Mouse (Mus musculus) CH12.LX (cell line): ENCODE measurements at regions not wholly inside any gene's neighbourhood (a gene's known extent, or its start where the extent isn't known, plus 50 kb on each side); places are given as distances from the start of the nearest gene placed in this dataset.

Source experiments
- DNase-seq: peaks from one replicate; pipeline ENCODE4 v3.0.0-alpha.2; 2013; ENCODE audit errors: extremely low read depth
- H3K27ac ChIP-seq: 2 replicates; pipeline ENCODE4 v1.5.1; 2012; ENCODE audit warnings: low read depth, mild to moderate bottlenecking, control low read depth, moderate library complexity; ENCODE audit not compliant: insufficient read depth
- H3K27me3 ChIP-seq: replicated peaks from 2 replicates; pipeline ENCODE3; 2012; ENCODE audit warnings: inconsistent platforms
- H3K36me3 ChIP-seq, 2 experiments: replicated peaks in 1 of 2; 2 replicates each; pipeline versions ENCODE3 to v1.6.1; 2012; ENCODE audit warnings: inconsistent platforms in 1 of 2, low read length in 1 of 2, mild to moderate bottlenecking in 1 of 2, mixed read lengths in 1 of 2, moderate library complexity in 1 of 2; ENCODE audit not compliant: control insufficient read depth in 1 of 2, insufficient read depth in 1 of 2
- H3K4me1 ChIP-seq, 2 experiments: 2 replicates each; pipeline ENCODE4 v1.6.1; 2012; ENCODE audit warnings: inconsistent platforms in 1 of 2, moderate library complexity in 1 of 2; ENCODE audit not compliant: insufficient read depth in 2 of 2, control insufficient read depth in 1 of 2
- H3K4me2 ChIP-seq: 2 replicates; pipeline ENCODE4 v1.6.1; 2012; ENCODE audit warnings: low read depth, mild to moderate bottlenecking, control low read depth; ENCODE audit not compliant: poor library complexity, insufficient read depth, severe bottlenecking
- H3K4me3 ChIP-seq, 3 experiments: fragments of 150-350 bp in 1 of 3; sonication (generic) in 1 of 3; replicated peaks in 1 of 3; 2 replicates each; pipeline versions ENCODE3 to v1.5.1; 2011 to 2012; ENCODE audit warnings: low read depth in 2 of 3, low read length in 2 of 3, mild to moderate bottlenecking in 2 of 3, moderate library complexity in 2 of 3, control low read depth in 1 of 3, improper control_type of control experiment in 1 of 3, inconsistent platforms in 1 of 3, mixed read lengths in 1 of 3; ENCODE audit not compliant: poor library complexity in 1 of 3
- H3K79me2 ChIP-seq: replicated peaks from 2 replicates; pipeline ENCODE4 v1.6.1; 2012; ENCODE audit warnings: mild to moderate bottlenecking, moderate library complexity; ENCODE audit not compliant: control insufficient read depth, poor library complexity, insufficient read depth, severe bottlenecking; ENCODE audit errors: extremely low read depth
- H3K9ac ChIP-seq: 2 replicates; pipeline ENCODE4 v1.6.1; 2012; ENCODE audit warnings: low read depth, mild to moderate bottlenecking, control low read depth, moderate library complexity; ENCODE audit not compliant: insufficient read depth
- H3K9me3 ChIP-seq: replicated peaks from 2 replicates; pipeline ENCODE3; 2012; ENCODE audit warnings: low read length, inconsistent platforms, mixed read lengths
- BHLHE40 ChIP-seq: IDR thresholded peaks from 2 replicates; pipeline ENCODE4 v1.6.1; 2011; ENCODE audit warnings: mild to moderate bottlenecking, low read depth, low read length, improper control_type of control experiment
- CHD1 ChIP-seq: IDR thresholded peaks from 2 replicates; pipeline ENCODE4 v1.6.1; 2012; ENCODE audit warnings: low read depth, low read length, improper control_type of control experiment, inconsistent platforms
- CHD2 ChIP-seq: IDR thresholded peaks from 2 replicates; pipeline ENCODE4 v1.6.1; 2011; ENCODE audit warnings: low read length, improper control_type of control experiment
- E2F4 ChIP-seq: IDR thresholded peaks from 2 replicates; pipeline ENCODE4 v1.6.1; 2011; ENCODE audit warnings: low read depth, low read length, improper control_type of control experiment; ENCODE audit not compliant: insufficient replicate concordance
- ETS1 ChIP-seq: conservative IDR thresholded peaks from 2 replicates; pipeline ENCODE4 v1.6.1; 2012; ENCODE audit warnings: low read depth, mild to moderate bottlenecking, inconsistent platforms, low read length, improper control_type of control experiment, moderate library complexity
- GABPA ChIP-seq: IDR thresholded peaks from 2 replicates; pipeline ENCODE4 v1.6.1; 2012; ENCODE audit warnings: low read depth, low read length, improper control_type of control experiment, inconsistent platforms; ENCODE audit not compliant: insufficient replicate concordance
- HCFC1 ChIP-seq: IDR thresholded peaks from 2 replicates; pipeline ENCODE4 v1.6.1; 2012; ENCODE audit warnings: low read depth, mild to moderate bottlenecking, inconsistent platforms, low read length, improper control_type of control experiment
- KAT2A ChIP-seq: IDR thresholded peaks from 2 replicates; pipeline ENCODE4 v1.6.1; 2012; ENCODE audit warnings: low read length, improper control_type of control experiment, inconsistent platforms; ENCODE audit not compliant: insufficient replicate concordance
- MAFK ChIP-seq: IDR thresholded peaks from 2 replicates; pipeline ENCODE4 v1.6.1; 2011; ENCODE audit warnings: low read length, improper control_type of control experiment; ENCODE audit not compliant: insufficient replicate concordance
- MAZ ChIP-seq: IDR thresholded peaks from 2 replicates; pipeline ENCODE4 v1.6.1; 2012; ENCODE audit warnings: low read depth, mild to moderate bottlenecking, inconsistent platforms, low read length, improper control_type of control experiment, moderate library complexity
- POLR2A ChIP-seq: IDR thresholded peaks from 2 replicates; pipeline ENCODE4 v1.6.1; 2011; ENCODE audit warnings: low read depth, mild to moderate bottlenecking, improper control_type of control experiment, low read length
- SMC3 ChIP-seq: IDR thresholded peaks from 2 replicates; pipeline ENCODE4 v1.6.1; 2011; ENCODE audit warnings: low read depth, low read length, improper control_type of control experiment
- TCF12 ChIP-seq: IDR thresholded peaks from 2 replicates; pipeline ENCODE4 v1.6.1; 2014; ENCODE audit warnings: low read depth, mild to moderate bottlenecking, inconsistent platforms, low read length, improper control_type of control experiment
- ZC3H11A ChIP-seq: IDR thresholded peaks from 2 replicates; pipeline ENCODE4 v1.6.1; 2012; ENCODE audit warnings: low read depth, mild to moderate bottlenecking, inconsistent platforms, low read length, improper control_type of control experiment
- ZKSCAN1 ChIP-seq: IDR thresholded peaks from 2 replicates; pipeline ENCODE4 v1.6.1; 2012; ENCODE audit warnings: low read depth, inconsistent platforms, low read length, improper control_type of control experiment, borderline replicate concordance
- dilution Hi-C: fragments of 300-500 bp; cut with MboI; formaldehyde crosslinking; loops from 2 replicates; pipeline ENCODE4 v1.14.3; 2020; ENCODE audit warnings: low sequenced_read_pairs; ENCODE audit not compliant: extremely low pct_unique_long_range_greater_than_20kb, extremely low pct_ligation_motif_present
- in situ Hi-C: fragments of 300-500 bp; cut with MboI; formaldehyde crosslinking; loops from 3 replicates; pipeline ENCODE4 v1.14.3; 2019; ENCODE audit warnings: low sequenced_read_pairs, low pct_ligation_motif_present, low pct_unique_long_range_greater_than_20kb, mixed read lengths

DNA sequence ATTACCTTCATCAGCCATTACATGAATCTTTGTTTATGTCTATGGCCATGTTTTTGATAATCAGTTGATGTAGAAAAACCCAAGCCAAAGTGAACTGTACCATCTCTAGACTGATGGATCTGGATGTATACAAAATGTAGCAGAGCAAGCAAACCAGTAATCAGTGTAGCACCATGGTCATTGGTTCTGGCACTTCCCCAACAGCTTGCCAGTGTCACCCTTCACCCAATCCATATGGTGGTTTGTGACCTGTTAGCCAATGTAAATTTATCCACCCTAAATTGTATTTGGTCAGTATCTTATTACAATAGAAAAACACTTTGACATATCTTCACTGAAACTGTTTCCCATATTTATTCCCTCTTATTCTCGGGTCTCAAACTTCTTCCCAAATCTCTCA lies 346.7 kb upstream of the Sptlc3 start:
- DNase-seq, result no peak
- no peak overlapping the region for H3K27ac ChIP-seq
- TF ChIP-seq BHLHE40, result no peak
- no peak for TF ChIP-seq ETS1
- no peak for TF ChIP-seq MAFK
- TF ChIP-seq MAZ, result no peak
- no peak for TF ChIP-seq CHD2
- no peak for TF ChIP-seq ZKSCAN1
- no peak for TF ChIP-seq ZC3H11A
- TF ChIP-seq CHD1, result no peak
- no peak for TF ChIP-seq KAT2A
- TF ChIP-seq TCF12, result no peak

DNA sequence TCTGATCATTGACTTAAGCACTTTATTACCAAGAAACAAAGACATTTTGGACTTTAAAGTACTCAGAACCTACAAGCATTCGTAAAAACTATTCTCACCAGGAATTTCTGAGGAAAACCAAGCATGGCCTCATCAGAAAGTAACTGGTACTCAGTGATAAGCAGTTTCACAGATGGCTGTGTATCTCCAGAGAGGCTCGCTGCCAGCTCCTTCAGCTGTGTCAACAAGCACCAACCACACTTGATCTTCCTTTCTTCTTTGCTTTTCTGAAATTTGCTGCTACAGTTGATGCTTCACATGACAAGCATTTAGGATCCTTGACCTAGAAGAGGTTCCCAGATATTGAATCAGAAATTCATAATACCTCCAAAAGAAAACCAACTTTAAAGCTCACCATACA lies 314.1 kb upstream of the Sptlc3 start:
- dilution Hi-C loops (no loop called here), in situ Hi-C loops (no loop called here)
- H3K79me2 ChIP-seq, result no peaks in the 10 kb centered on the region
- no peak overlapping the region for H3K4me2 ChIP-seq
- no peaks in the 10 kb centered on the region for H3K27me3 ChIP-seq
- peaks cover 26% of the 10 kb centered on the region for H3K9me3 ChIP-seq
- no peak overlapping the region for H3K9ac ChIP-seq
- TF ChIP-seq HCFC1 (no peak), E2F4 (no peak), SMC3 (no peak), POLR2A (no peak), BHLHE40 (no peak), GABPA (no peak), TCF12 (no peak), ZC3H11A (no peak)
- no peak overlapping the region for H3K27ac ChIP-seq
- no peaks in the 10 kb centered on the region for H3K36me3 ChIP-seq
- H3K4me1 ChIP-seq, result no peaks in the 10 kb centered on the region
- H3K4me3 ChIP-seq, result no peak overlapping the region
- DNase-seq, result no peak

More for the DNA sequence above, 346.7 kb upstream of the Sptlc3 start:
- dilution Hi-C loops (no loop called here), in situ Hi-C loops (no loop called here)
- no peak overlapping the region for H3K4me2 ChIP-seq
- peaks cover 9% of the 10 kb centered on the region for H3K9me3 ChIP-seq
- no peak overlapping the region for H3K4me3 ChIP-seq
- no peaks in the 10 kb centered on the region for H3K36me3 ChIP-seq
- H3K4me1 ChIP-seq, result no peaks in the 10 kb centered on the region
- H3K27me3 ChIP-seq, result no peaks in the 10 kb centered on the region
- H3K79me2 ChIP-seq, result no peaks in the 10 kb centered on the region
- no peak overlapping the region for H3K9ac ChIP-seq
